Mouse (Mus musculus) CH12.LX (cell line): ENCODE results near the gene S1pr4. TPM values are rescaled to one million over a fixed set of nuclear protein-coding genes. Genes with fewer than 3 reads are reported as not detected.

ENCODE experiments used
- DNase-seq: peaks from one replicate; pipeline ENCODE4 v3.0.0-alpha.2; 2013; ENCODE audit errors: extremely low read depth
- H3K27ac ChIP-seq: 2 replicates; pipeline ENCODE4 v1.5.1; 2012; ENCODE audit warnings: low read depth, mild to moderate bottlenecking, control low read depth, moderate library complexity; ENCODE audit not compliant: insufficient read depth
- H3K27me3 ChIP-seq: replicated peaks from 2 replicates; pipeline ENCODE3; 2012; ENCODE audit warnings: inconsistent platforms
- H3K36me3 ChIP-seq, 2 experiments: replicated peaks in 1 of 2; 2 replicates each; pipeline versions ENCODE3 to v1.6.1; 2012; ENCODE audit warnings: inconsistent platforms in 1 of 2, low read length in 1 of 2, mild to moderate bottlenecking in 1 of 2, mixed read lengths in 1 of 2, moderate library complexity in 1 of 2; ENCODE audit not compliant: control insufficient read depth in 1 of 2, insufficient read depth in 1 of 2
- H3K4me1 ChIP-seq, 2 experiments: 2 replicates each; pipeline ENCODE4 v1.6.1; 2012; ENCODE audit warnings: inconsistent platforms in 1 of 2, moderate library complexity in 1 of 2; ENCODE audit not compliant: insufficient read depth in 2 of 2, control insufficient read depth in 1 of 2
- H3K4me2 ChIP-seq: 2 replicates; pipeline ENCODE4 v1.6.1; 2012; ENCODE audit warnings: low read depth, mild to moderate bottlenecking, control low read depth; ENCODE audit not compliant: poor library complexity, insufficient read depth, severe bottlenecking
- H3K4me3 ChIP-seq, 3 experiments: fragments of 150-350 bp in 1 of 3; sonication (generic) in 1 of 3; replicated peaks in 1 of 3; 2 replicates each; pipeline versions ENCODE3 to v1.5.1; 2011 to 2012; ENCODE audit warnings: low read depth in 2 of 3, low read length in 2 of 3, mild to moderate bottlenecking in 2 of 3, moderate library complexity in 2 of 3, control low read depth in 1 of 3, improper control_type of control experiment in 1 of 3, inconsistent platforms in 1 of 3, mixed read lengths in 1 of 3; ENCODE audit not compliant: poor library complexity in 1 of 3
- H3K79me2 ChIP-seq: replicated peaks from 2 replicates; pipeline ENCODE4 v1.6.1; 2012; ENCODE audit warnings: mild to moderate bottlenecking, moderate library complexity; ENCODE audit not compliant: control insufficient read depth, poor library complexity, insufficient read depth, severe bottlenecking; ENCODE audit errors: extremely low read depth
- H3K9ac ChIP-seq: 2 replicates; pipeline ENCODE4 v1.6.1; 2012; ENCODE audit warnings: low read depth, mild to moderate bottlenecking, control low read depth, moderate library complexity; ENCODE audit not compliant: insufficient read depth
- H3K9me3 ChIP-seq: replicated peaks from 2 replicates; pipeline ENCODE3; 2012; ENCODE audit warnings: low read length, inconsistent platforms, mixed read lengths
- CHD1 ChIP-seq: IDR thresholded peaks from 2 replicates; pipeline ENCODE4 v1.6.1; 2012; ENCODE audit warnings: low read depth, low read length, improper control_type of control experiment, inconsistent platforms
- CHD2 ChIP-seq: IDR thresholded peaks from 2 replicates; pipeline ENCODE4 v1.6.1; 2011; ENCODE audit warnings: low read length, improper control_type of control experiment
- CTCF ChIP-seq, 2 experiments: IDR thresholded peaks in 1 of 2; conservative IDR thresholded peaks in 1 of 2; 2 replicates each; pipeline ENCODE4 v1.5.1; 2011 to 2012; ENCODE audit warnings: low read depth in 2 of 2, low read length in 2 of 2, improper control_type of control experiment in 1 of 2, inconsistent platforms in 1 of 2, mild to moderate bottlenecking in 1 of 2, moderate library complexity in 1 of 2
- E2F4 ChIP-seq: IDR thresholded peaks from 2 replicates; pipeline ENCODE4 v1.6.1; 2011; ENCODE audit warnings: low read depth, low read length, improper control_type of control experiment; ENCODE audit not compliant: insufficient replicate concordance
- ETS1 ChIP-seq: conservative IDR thresholded peaks from 2 replicates; pipeline ENCODE4 v1.6.1; 2012; ENCODE audit warnings: low read depth, mild to moderate bottlenecking, inconsistent platforms, low read length, improper control_type of control experiment, moderate library complexity
- GABPA ChIP-seq: IDR thresholded peaks from 2 replicates; pipeline ENCODE4 v1.6.1; 2012; ENCODE audit warnings: low read depth, low read length, improper control_type of control experiment, inconsistent platforms; ENCODE audit not compliant: insufficient replicate concordance
- JUND ChIP-seq: conservative IDR thresholded peaks from 2 replicates; pipeline ENCODE4 v1.6.1; 2011; ENCODE audit warnings: low read depth, low read length, improper control_type of control experiment
- MAFK ChIP-seq: IDR thresholded peaks from 2 replicates; pipeline ENCODE4 v1.6.1; 2011; ENCODE audit warnings: low read length, improper control_type of control experiment; ENCODE audit not compliant: insufficient replicate concordance
- MAX ChIP-seq: IDR thresholded peaks from 2 replicates; pipeline ENCODE4 v1.6.1; 2011; ENCODE audit warnings: low read length, improper control_type of control experiment
- MAZ ChIP-seq: IDR thresholded peaks from 2 replicates; pipeline ENCODE4 v1.6.1; 2012; ENCODE audit warnings: low read depth, mild to moderate bottlenecking, inconsistent platforms, low read length, improper control_type of control experiment, moderate library complexity
- MEF2A ChIP-seq: IDR thresholded peaks from 2 replicates; pipeline ENCODE4 v1.6.1; 2014; ENCODE audit warnings: low read depth, mild to moderate bottlenecking, inconsistent platforms, low read length, improper control_type of control experiment, borderline replicate concordance
- MXI1 ChIP-seq: IDR thresholded peaks from 2 replicates; pipeline ENCODE4 v1.6.1; 2011; ENCODE audit warnings: mild to moderate bottlenecking, low read depth, low read length, improper control_type of control experiment
- MYC ChIP-seq: IDR thresholded peaks from 2 replicates; pipeline ENCODE4 v1.6.1; 2011; ENCODE audit warnings: low read depth, mild to moderate bottlenecking, improper control_type of control experiment, low read length
- NELFE ChIP-seq: IDR thresholded peaks from 2 replicates; pipeline ENCODE4 v1.6.1; 2011; ENCODE audit warnings: low read depth, low read length, improper control_type of control experiment
- NRF1 ChIP-seq: IDR thresholded peaks from 2 replicates; pipeline ENCODE4 v1.6.1; 2014; ENCODE audit warnings: low read depth, mild to moderate bottlenecking, inconsistent platforms, low read length, improper control_type of control experiment, moderate library complexity
- PAX5 ChIP-seq: IDR thresholded peaks from 2 replicates; pipeline ENCODE4 v1.6.1; 2012; ENCODE audit warnings: low read length, inconsistent platforms, mixed read lengths
- POLR2A ChIP-seq: IDR thresholded peaks from 2 replicates; pipeline ENCODE4 v1.6.1; 2011; ENCODE audit warnings: low read depth, mild to moderate bottlenecking, improper control_type of control experiment, low read length
- POLR2AphosphoS2 ChIP-seq: IDR thresholded peaks from 2 replicates; pipeline ENCODE4 v1.6.1; 2011; ENCODE audit warnings: low read depth, low read length, improper control_type of control experiment
- RAD21 ChIP-seq: IDR thresholded peaks from 2 replicates; pipeline ENCODE4 v1.6.1; 2011; ENCODE audit warnings: low read depth, mild to moderate bottlenecking, low read length, improper control_type of control experiment, moderate library complexity
- RCOR1 ChIP-seq: conservative IDR thresholded peaks from 2 replicates; pipeline ENCODE4 v1.6.1; 2012; ENCODE audit warnings: low read depth, mild to moderate bottlenecking, inconsistent platforms, low read length, improper control_type of control experiment
- TBP ChIP-seq: conservative IDR thresholded peaks from 2 replicates; pipeline ENCODE4 v1.6.1; 2011; ENCODE audit warnings: low read depth, low read length, improper control_type of control experiment
- USF1 ChIP-seq: IDR thresholded peaks from 2 replicates; pipeline ENCODE4 v1.6.1; 2014; ENCODE audit warnings: low read depth, mild to moderate bottlenecking, inconsistent platforms, low read length, improper control_type of control experiment
- USF2 ChIP-seq: conservative IDR thresholded peaks from 2 replicates; pipeline ENCODE4 v1.6.1; 2011; ENCODE audit warnings: low read depth, low read length, improper control_type of control experiment
- ZC3H11A ChIP-seq: IDR thresholded peaks from 2 replicates; pipeline ENCODE4 v1.6.1; 2012; ENCODE audit warnings: low read depth, mild to moderate bottlenecking, inconsistent platforms, low read length, improper control_type of control experiment
- ZNF384 ChIP-seq: IDR thresholded peaks from 2 replicates; pipeline ENCODE4 v1.6.1; 2012; ENCODE audit warnings: low read depth, low read length, improper control_type of control experiment, inconsistent platforms
- dilution Hi-C: fragments of 300-500 bp; cut with MboI; formaldehyde crosslinking; loops from 2 replicates; pipeline ENCODE4 v1.14.3; 2020; ENCODE audit warnings: low sequenced_read_pairs; ENCODE audit not compliant: extremely low pct_unique_long_range_greater_than_20kb, extremely low pct_ligation_motif_present
- in situ Hi-C: fragments of 300-500 bp; cut with MboI; formaldehyde crosslinking; loops from 3 replicates; pipeline ENCODE4 v1.14.3; 2019; ENCODE audit warnings: low sequenced_read_pairs, low pct_ligation_motif_present, low pct_unique_long_range_greater_than_20kb, mixed read lengths
- polyA plus RNA-seq: library from polyadenylated mRNA; unstranded; fragments of >175 nt; gene quantifications from 2 replicates; pipeline ENCODE4 v1.2.1, GENCODE M21; 2012; ENCODE audit warnings: low read depth; ENCODE audit not compliant: insufficient read length
- total RNA-seq, 2 experiments: library from RNA; depleted of rRNA; stranded (reverse); fragments of 300-350 nt in 1 of 2; fragments of >200 nt in 1 of 2; gene quantifications; 2 replicates each; pipeline ENCODE4 v1.2.3; 2012 to 2014

The S1pr4 gene
- total and polyA plus RNA-seq, 3 experiments, result 0.19 to 0.30 TPM; not detected in 1

DNA sequence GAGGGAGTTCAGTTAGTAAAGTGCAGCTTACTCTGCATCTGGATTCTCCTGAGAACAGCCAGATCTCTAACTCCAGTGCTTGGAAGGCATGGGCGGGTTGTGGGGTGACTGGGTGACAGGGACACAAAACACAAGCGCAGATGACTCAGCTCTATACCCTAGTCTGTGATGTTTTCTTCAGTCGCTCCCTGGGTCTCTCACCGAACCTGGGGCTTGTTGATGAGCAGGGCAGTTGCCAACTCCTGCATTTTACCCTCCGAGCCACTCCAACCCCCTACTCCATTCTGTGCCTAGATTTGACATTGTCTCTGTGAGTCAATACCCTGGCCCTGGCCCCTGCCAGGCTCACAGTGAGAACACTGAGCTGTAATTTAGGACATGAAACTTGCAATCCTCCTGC is 1.9 kb upstream of the S1pr4 start:
- in situ Hi-C loops (no loop called here), dilution Hi-C loops (no loop called here)
- no peak for DNase-seq
- H3K4me1 ChIP-seq, result peaks cover 12 to 25% of the 10 kb centered on the region in 2 experiments
- no peak overlapping the region for H3K27ac ChIP-seq
- no peak overlapping the region for H3K4me2 ChIP-seq
- no peaks in the 10 kb centered on the region for H3K79me2 ChIP-seq
- H3K9me3 ChIP-seq, result peaks cover 6% of the 10 kb centered on the region
- TF ChIP-seq JUND (no peak), RCOR1 (no peak), MEF2A (no peak), ZC3H11A (no peak), ZNF384 (no peak), MAX (no peak), USF1 (no peak), ETS1 (no peak), PAX5 (no peak), GABPA (no peak), E2F4 (no peak), MAZ (no peak)
- H3K27me3 ChIP-seq, result peaks cover 2% of the 10 kb centered on the region
- H3K36me3 ChIP-seq, result peaks cover 0 to 15% of the 10 kb centered on the region in 2 experiments
- no peak overlapping the region for H3K4me3 ChIP-seq
- H3K9ac ChIP-seq, result no peak overlapping the region

DNA sequence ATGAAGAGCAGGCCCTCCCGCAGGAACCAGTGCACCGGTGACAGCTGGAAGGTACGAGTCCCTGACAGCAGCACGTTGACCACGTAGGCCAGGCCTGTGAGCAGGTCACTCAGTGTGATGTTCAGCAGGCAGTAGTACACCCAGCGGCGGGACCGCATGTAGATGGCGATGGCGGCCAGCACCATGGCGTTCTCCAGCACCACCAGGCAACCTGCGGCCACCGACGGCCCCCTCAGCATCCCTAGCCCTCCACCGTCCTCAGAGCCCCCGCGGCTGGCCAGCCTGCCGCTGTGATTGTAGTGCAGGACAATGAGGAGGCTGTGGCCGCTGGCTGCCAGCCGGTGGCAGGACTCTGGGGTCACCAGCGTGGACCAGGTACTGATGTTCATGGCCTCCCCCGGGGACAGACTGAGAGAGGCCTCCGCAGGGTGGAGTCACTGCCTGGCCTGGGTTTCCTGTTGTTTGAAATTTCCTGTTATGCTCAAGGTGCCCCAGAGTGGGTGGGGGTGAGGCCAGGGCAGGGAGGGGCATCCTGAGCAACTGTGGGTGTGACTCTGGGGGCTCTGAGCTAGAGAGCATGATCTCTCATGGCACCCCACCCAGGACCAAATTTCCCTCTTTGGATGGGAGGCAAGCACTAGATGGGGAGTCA is 556 bp downstream of the S1pr4 start:
- no peak for DNase-seq
- H3K36me3 ChIP-seq, result peaks cover 0 to 3% of the 10 kb centered on the region in 2 experiments
- H3K79me2 ChIP-seq, result peaks cover 17% of the 10 kb centered on the region
- in situ Hi-C loops (loop anchor here (5.0 to 10.0 kb wide), 2 partner anchors 33 to 105 kb away; partner anchors contain the start of genes BC025920 and Tle6), dilution Hi-C loops (no loop called here)
- H3K27ac ChIP-seq, result no peak overlapping the region
- TF ChIP-seq ETS1 (no peak), CHD1 (no peak), MAZ (no peak), TBP (no peak), CTCF (conservative IDR thresholded peaks at IDR 0.05 in 1 of 2, IDR thresholded peaks at IDR 0.05 in 1 of 2; ENCODE audit: low read depth in 2 of 2, low read length in 2 of 2) (no peak), MAFK (no peak), NELFE (no peak), PAX5 (no peak), RAD21 (no peak), MXI1 (no peak), CHD2 (no peak), USF2 (no peak), POLR2AphosphoS2 (no peak), MYC (no peak), POLR2A (no peak), NRF1 (no peak)
- no peak overlapping the region for H3K4me2 ChIP-seq
- H3K27me3 ChIP-seq, result peaks cover 2% of the 10 kb centered on the region
- peaks cover 21 to 36% of the 10 kb centered on the region in 2 experiments for H3K4me1 ChIP-seq
- H3K9me3 ChIP-seq, result no peaks in the 10 kb centered on the region
- H3K9ac ChIP-seq, result no peak overlapping the region
- H3K4me3 ChIP-seq, result no peak overlapping the region
